Mouse (Mus musculus) mouse embryonic stem cell (cell line): ENCODE results near the gene Fam181a.

Experiments
- in situ Hi-C, 2 experiments: fragments of 300-500 bp; cut with MboI; formaldehyde crosslinking; loops; 1 replicate in 1 of 2; 3 replicates in 1 of 2; pipeline ENCODE4 v1.14.3; 2019 to 2020; ENCODE audit warnings: low sequenced_read_pairs in 2 of 2, low pct_unique_long_range_greater_than_20kb in 1 of 2, mixed read lengths in 1 of 2; ENCODE audit not compliant: unreplicated experiment in 1 of 2

Fam181a gene

GRCm38 (mm10) chr12:103310744-103311267, at the start of gene Fam181a:
Gene Fam181a, plus strand, starts transcription at chr12:103310975.
- in situ Hi-C loops: no loop called here

- in situ Hi-C loops: no loop called here
Observed at GRCm38 (mm10) chr12:103262017-103262865, 48.5 kb upstream of the Fam181a start.

GRCm38 (mm10) chr12:103266605-103267004, 44.2 kb upstream of the Fam181a start:
- in situ Hi-C loops: no loop called here

GRCm38 (mm10) chr12:103272176-103272575, 38.6 kb upstream of the Fam181a start:
- in situ Hi-C loops: no loop called here

DNA sequence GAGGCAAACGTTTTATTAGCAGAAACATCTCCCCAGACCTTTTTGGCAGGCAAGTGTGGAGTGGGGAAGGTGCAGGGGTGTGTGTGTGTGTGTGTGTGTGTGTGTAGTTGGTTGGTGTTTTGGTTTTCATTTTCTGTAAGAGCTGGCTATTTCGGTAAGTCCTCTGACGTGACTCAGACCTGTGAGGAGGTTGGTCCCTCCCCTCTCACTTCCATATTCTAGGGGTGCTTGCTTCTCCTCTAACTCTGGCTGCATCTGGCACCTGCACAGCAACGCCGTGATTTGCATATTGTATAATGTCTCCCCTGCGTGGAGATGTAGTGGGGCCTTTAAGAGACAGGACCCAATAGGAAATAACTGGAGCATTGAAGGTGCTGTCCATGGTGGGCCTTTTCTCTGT, 37.7 kb upstream of the Fam181a start:
- in situ Hi-C loops: no loop called here

DNA sequence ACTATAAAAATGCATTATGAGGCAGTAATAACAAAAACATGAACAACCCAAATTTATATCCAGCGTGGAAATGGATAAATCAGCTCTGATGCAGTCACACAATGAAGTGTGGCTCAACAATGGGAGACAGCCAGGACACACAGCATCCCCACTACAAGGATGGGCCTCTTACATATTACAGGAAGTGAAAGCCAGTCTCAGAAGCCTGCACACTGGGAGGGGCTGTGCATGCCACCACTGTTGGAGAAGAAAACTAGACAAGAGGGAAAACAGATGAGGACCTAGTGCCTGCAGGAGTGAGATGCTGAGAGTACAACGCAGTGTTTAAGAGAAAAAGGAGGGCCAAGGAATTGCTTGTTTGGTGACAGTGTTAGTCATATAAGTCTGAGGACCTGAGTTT, 37.0 kb upstream of the Fam181a start:
- in situ Hi-C loops: no loop called here

GRCm38 (mm10) chr12:103276422-103276821, 34.4 kb upstream of the Fam181a start:
- in situ Hi-C loops: no loop called here

DNA sequence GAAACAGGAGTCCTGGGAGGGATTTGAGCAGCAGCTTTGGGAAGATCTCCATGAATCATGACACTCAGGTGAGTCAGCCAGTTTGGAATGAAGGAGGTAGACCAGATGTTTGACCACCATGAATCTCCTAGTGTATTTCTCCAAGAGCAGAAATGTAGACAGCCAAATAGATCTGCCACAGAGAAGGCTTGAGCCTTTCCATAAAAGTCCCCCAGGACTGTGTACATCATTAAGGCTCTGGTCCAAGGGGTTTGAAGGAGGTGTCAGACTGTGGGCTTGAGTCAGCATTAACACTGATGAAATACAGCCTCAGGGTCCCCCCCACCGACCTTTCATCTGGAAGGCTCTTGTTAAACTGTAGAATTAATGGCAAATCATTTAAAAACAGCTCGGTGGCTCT, 29.3 kb upstream of the Fam181a start:
- in situ Hi-C loops: no loop called here

DNA sequence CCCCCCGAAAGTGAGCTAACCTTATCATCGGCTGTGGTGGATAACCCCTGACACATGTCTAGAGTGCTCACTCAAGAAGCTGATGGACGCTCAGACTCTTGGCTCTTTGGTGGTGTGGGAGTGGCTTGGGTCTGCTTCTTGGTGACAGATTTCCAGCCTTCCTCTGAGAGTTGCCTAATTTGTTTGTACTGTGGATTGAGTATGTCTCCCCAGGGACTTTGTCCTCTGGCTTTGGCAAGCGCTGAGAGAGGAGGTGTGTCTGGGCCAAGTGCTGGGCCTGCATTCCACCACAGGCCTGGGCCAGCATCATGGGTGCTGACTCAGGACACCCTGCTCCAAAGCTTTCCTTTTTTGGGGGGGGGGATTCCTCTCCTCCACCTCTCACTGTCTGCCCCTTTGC, 28.9 kb upstream of the Fam181a start:
- in situ Hi-C loops: no loop called here

- in situ Hi-C loops: no loop called here
Observed at GRCm38 (mm10) chr12:103282936-103283335, 27.8 kb upstream of the Fam181a start.

GRCm38 (mm10) chr12:103283411-103283810, 27.4 kb upstream of the Fam181a start:
- in situ Hi-C loops: no loop called here

- in situ Hi-C loops: no loop called here
Observed at GRCm38 (mm10) chr12:103287276-103287675, 23.5 kb upstream of the Fam181a start.

- in situ Hi-C loops: loop anchor here in 1 of 2 experiments (10.0 kb wide), 1 partner anchor 148 kb away; no protein-coding TSS in a partner anchor
Observed at GRCm38 (mm10) chr12:103292366-103292765, 18.4 kb upstream of the Fam181a start.

GRCm38 (mm10) chr12:103296292-103296691, 14.5 kb upstream of the Fam181a start:
- in situ Hi-C loops: loop anchor here in 1 of 2 experiments (10.0 kb wide), 1 partner anchor 151 kb away; no protein-coding TSS in a partner anchor

GRCm38 (mm10) chr12:103300493-103300892, 10.3 kb upstream of the Fam181a start:
- in situ Hi-C loops: loop anchor here in 1 of 2 experiments (10.0 kb wide), 1 partner anchor 156 kb away; no protein-coding TSS in a partner anchor

DNA sequence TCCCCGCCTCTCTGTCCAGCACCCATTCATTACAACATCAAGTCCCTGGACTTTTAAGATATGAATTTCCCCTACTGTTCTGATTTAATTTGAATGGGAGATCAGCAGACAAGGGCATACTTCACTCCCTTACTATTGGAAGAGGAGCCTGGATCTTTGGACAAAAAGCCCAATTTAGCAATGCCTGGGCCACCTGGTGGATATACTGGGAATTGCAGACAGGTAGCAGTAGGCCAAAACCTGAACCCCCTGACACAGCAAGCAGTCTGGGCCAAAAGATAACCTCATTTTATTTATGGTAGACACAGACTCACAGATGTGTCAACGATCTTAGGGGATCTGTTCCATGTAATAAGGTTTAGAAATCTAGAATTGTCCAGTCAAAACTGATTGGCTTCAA, 9.1 kb upstream of the Fam181a start:
- in situ Hi-C loops: loop anchor here in 1 of 2 experiments (10.0 kb wide), 1 partner anchor 157 kb away; no protein-coding TSS in a partner anchor

GRCm38 (mm10) chr12:103302960-103303359, 7.8 kb upstream of the Fam181a start:
- in situ Hi-C loops: loop anchor here in 1 of 2 experiments (10.0 kb wide), 1 partner anchor 158 kb away; no protein-coding TSS in a partner anchor

- in situ Hi-C loops: loop anchor here in 1 of 2 experiments (10.0 kb wide), 1 partner anchor 161 kb away; no protein-coding TSS in a partner anchor
Observed at GRCm38 (mm10) chr12:103306224-103306623, 4.6 kb upstream of the Fam181a start.

DNA sequence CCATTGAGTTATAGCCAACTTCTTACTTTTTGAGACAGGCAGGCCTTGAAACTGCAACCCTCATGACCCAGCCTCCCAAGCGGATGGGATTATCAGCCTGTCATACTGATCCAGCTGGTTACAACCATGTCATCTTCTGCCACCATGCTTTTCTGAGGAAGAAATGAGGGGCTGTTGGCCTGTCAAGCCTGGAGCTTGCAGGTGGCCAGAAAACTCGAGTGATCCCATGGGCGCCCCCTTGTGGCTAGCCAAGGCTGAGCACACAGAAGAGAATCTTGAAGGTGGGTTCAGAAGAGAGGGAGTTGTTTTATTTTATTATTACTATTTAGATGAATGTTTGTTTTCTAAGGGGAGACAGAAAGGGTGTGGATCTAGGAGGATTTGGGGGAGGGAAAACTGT, 4.1 kb upstream of the Fam181a start:
- in situ Hi-C loops: loop anchor here in 1 of 2 experiments (10.0 kb wide), 1 partner anchor 162 kb away; no protein-coding TSS in a partner anchor
